1 mouse cellular context compared by ENCODE assay signal in the genomic region with DNA sequence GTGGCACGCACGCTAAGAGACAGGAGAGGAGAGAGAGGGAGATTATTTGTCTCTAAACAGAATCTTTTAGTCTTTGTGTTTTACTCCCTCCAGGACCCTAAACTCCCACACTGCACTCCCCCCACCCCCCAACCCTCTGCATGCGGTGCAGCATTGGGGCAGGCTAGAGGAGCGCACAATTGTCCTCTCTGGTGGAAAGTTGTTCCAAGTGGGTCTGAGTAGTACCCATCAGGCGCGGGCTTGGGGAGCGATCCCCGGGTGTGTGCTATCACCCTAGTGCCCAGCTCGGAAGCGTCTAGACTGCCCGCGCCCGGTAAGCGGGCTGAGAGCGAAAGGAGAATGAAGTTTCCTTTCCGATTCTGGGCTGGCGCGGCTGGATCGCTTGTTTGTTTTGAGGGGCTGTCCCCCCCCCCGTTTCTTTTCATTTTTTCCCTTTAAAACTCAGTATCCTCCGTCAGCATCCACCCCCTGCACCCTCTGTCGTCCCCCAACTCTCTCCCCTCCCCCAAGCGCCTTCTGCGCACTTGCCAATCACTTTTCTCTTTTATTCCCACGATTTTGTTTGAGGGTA.
TF ChIP-seq lines count a peak whose summit lies in the region.

No protein-coding gene starts in this region.

TF ChIP-seq in CH12.LX, 34 proteins besides CTCF, POLR2A, EP300 and RAD21 (continued from another document):
- TF ChIP-seq ETS1 (conservative IDR thresholded peaks at IDR 0.05; ENCODE audit: low read depth, low read length) = no peak
